Mouse (Mus musculus) adrenal gland, adult 8-10 months (tissue): ENCODE results near the gene Tjp1. TPM values are rescaled to one million over a fixed set of nuclear protein-coding genes. Genes with fewer than 3 reads are reported as not detected.
A peak's percentile ranks its signal among the peaks of the same experiment; 100 is the strongest.

Experiments
- DNase-seq: peaks from one replicate; pipeline ENCODE4 v3.0.0; 2022
- total RNA-seq, 4 experiments: library from RNA; stranded (reverse); gene quantifications; 2 replicates each; pipeline ENCODE4 v1.2.4; 2022

Gene Tjp1
- total RNA-seq, 4 experiments from 2014 or later: 93.8 to 132 (median 112) TPM

DNA sequence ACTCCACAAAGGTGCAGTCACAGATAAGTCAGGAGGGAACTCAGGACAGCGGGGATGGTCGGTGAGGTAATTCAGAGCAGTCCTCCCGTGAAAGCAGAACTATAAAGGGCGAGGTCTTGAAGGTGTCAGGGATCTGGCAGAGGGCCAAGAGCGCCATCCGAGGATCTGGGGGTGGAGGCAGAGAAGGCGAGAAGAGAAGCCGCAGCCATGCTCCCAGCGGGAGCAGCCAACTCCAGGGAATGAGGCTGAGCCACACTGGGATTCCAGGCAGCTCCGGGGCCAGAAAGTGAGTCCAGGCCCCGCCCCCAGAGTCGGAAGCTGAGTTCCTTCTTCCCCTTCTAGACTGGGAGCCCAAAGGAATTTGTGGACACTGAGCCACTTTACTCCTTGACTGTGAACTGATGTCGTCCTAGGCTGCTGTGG is 41.3 kb downstream of the Tjp1 start:
- no peak for DNase-seq

DNA sequence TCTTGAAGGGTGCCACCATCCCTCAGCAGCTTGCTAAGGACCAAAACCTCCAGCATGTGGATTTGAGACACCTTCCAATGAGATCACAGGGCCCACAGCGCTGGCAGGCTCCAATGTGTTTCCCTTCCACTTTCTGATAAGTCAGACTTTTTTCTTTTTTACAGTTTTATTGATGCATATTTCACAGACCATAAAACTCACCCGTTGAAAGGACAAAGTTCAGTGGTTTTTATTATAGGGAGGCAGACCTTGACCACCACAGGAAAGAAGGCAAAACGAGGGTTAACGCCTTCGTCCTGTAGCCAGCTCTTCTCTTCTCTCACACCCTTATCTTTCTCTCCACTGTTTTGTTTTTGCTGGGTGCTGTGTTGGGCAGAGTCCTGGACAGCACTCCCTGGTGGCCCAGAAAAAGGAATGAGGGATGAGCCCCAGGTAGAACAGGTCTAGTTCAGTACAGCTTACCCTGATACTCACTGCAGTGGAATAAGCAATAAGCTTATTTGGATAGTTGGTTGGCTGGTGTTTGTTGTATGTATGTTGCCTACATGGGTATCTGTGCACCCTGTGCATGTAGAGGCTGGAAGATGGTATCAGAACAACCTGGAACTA is 43.3 kb downstream of the Tjp1 start:
- no peak for DNase-seq

DNA sequence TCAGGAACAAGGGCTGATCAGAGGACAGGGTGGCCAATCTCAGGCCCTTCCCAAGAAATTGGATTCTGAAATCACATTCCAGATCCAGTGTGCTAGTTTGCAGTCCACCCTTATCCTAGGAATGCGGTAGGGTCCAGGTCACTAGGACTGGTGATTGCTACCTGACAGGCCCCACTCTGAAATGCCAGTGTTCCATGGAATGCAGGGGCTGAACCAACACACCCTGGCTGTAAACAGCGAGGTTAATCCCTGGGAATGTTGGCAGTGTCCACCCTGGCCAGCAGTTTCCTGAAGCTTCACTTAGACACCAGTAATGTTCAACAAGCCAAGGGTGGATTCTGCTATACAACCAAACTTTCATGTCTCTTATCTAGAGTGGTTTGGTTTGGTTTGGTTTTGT is 45.4 kb downstream of the Tjp1 start:
- no peak for DNase-seq

DNA sequence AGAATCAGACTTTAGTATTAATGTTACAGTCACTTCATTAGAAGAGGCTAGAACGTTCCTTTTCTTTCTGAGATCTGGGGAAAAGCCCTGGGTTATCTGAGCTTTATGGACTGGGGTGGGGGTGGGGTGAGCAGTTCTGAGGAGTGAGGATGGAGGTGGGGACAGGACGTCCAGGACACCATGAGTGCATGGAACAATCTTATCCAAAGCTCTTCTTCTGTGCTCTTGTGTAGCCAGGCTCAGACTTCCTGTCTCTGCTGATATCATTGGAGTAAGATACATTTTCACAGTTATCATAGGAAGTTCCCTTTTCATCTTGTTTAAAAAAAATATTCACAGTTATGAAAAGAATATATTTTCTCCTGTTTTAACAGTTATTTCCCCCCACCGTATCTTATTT is 55.5 kb downstream of the Tjp1 start:
- no peak for DNase-seq

DNA sequence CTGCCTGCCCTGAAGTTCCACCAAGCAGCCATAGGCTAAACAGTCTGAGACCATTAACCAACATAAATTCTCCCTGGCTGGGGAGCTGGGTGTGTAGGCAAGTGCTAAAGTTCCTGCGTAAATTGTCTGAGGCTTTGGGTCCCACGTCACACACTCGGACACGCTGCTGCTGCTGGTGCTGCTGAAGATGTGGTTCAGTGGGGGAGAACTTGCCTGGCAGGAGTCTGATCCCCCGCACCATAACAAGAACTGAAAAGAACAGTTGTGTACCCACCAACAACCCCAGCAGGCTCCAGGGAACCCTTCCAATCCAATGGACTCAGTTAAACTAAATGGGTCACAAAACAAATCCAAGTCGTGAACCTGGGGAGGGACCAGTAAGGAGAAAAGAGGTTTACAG is 56.2 kb downstream of the Tjp1 start:
- DNase-seq: no peak

DNA sequence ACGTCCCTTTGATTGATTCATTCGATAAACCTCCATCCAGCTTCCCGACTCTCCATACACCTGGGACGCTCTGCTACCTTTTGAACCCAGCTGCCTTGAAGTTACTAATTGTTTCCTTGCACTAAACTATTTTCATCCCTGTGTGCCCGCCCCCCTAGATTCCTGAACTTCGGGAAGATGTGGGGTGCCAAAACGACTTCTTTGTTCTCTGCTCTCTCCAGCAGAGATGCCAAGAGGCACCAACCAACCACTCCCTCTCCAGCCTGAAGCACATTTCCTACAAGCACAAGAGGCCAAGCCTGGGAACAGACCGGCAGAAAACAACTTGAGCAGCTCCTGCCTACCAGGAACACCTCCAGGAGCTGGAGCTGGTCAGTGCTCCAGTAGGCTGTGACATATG is 57.4 kb downstream of the Tjp1 start:
- DNase-seq: no peak

DNA sequence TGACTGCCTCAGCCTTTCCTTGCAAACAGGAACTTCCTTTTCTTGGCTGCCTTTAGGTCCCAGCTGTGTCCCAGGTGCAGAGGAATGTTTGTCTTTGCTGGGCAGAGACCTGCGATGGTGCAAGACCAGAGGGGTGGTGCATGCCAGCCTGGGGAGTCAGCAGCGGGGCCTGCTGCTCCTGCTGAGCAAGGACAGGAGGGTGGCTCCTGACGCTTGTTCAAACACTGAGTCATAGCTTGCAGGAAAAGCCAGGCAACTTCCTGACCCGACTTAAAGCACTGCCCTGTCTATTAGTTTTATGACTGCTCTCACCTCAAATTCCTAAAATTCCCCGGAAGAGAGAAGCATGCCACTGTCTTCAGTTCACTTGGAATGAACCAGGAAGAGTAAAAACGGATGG is 57.9 kb downstream of the Tjp1 start:
- DNase-seq: peak; percentile 60

DNA sequence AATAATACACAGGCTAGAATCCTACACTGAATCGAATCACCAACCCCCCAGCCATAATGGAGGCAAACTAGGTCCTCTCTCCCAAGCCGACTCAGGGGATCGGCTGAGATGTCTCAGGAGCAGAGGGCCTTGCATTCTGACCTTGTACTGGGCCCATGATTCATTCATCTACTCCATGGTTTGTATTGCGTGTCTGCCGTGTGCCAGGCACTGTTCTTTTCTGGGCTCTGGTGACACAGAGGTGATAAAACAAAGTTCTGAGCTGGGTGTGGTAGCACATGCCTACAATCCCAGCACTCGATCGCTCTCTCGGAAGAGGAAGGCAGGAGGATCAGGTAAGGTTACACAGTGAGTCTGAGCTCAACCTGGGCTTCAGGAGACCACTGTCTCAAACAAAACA is 59.4 kb downstream of the Tjp1 start:
- peak; percentile 60 for DNase-seq

DNA sequence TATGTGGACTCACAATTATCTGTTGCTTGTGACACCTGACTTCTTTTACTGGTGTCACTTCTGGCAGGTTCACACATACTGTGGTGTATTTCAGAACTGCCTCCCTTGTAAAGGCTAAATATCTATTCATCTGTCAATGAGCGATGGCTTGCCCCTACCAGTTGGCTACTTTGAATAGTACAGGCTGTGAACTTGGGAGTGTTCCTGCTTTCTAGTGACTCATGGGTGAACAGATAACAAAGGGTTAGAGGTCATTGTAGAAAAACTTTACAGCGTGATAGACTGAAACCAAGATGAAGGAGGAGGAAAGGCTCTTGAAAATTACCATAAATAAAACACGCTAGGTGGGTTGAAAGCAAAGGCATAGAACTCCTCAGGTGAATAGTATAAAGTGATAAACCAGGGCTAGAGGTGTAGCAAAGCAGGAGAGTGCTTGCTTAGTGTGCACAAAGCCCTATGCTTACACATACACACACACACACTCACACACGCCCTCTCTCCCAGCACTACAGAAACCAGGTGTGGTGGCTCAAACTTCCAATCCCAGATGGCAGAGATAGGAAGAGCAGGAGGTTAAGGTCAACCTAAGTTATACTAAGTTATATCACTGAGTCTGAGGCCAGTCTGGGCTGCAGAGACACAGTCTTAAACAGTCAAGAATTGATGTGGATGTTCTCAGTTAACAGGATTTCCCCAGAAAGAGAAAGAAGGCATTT is 60.1 kb downstream of the Tjp1 start:
- no peak for DNase-seq

DNA sequence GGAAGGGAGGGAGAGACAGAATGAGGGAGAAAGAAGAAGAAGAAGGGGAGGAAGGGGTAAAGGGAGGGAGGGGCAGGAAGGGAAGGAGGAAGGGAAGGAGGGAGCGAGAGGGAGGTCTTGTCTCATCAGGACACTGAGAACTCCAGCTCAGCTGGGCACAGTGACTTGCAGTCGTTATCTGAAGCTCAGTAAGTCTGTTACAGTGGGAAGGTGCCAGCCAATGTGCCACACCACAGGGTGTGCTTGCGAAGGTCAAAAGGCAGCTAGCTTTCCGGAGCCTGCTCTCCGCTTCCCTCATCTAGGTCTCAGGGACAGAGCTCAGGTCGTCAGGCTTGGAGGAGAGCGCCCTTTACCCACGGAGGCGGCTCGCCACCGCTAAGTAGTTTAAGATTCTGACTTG is 61.4 kb downstream of the Tjp1 start:
- DNase-seq: no peak

DNA sequence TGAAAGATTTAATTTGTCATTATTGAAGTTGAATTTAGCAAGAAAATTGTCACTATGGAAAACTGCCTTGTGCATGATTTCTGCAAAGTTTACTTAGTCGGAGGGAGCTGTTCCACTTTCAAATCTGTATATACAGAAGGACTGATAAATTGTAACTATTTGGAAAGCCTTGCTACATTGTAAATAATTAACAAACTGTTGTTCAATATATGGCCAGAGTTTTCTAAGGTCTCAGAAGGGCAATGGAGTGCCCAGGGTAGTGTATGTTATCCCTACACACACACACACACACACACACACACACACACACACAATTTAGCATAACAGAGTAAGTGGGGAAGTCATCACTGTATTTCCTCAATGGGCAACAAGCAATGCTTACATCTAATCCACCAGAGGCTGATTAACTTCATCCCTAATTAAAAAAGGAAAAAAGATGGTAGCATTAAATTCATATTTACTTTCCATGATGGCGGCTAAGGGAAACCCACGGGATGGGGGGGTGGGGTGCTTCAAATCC is 63.0 kb downstream of the Tjp1 start:
- no peak for DNase-seq

DNA sequence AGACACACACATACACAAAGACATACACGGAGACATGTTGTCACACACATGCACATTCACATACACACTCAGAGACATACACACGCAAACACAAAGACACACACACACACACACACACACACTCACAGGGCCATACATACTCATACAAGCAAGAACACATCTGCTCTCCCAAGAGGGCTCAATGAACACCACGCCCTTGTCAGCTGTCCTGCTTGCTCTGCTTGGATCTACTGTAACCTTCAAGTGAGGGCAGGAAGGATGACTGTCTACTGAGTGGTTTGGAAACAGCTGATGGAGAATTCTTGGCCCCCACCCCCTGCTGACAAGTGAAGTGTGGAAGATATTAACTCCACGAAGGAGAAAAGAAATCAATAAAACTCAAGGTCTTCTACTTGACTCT is 64.1 kb downstream of the Tjp1 start:
- DNase-seq: no peak

DNA sequence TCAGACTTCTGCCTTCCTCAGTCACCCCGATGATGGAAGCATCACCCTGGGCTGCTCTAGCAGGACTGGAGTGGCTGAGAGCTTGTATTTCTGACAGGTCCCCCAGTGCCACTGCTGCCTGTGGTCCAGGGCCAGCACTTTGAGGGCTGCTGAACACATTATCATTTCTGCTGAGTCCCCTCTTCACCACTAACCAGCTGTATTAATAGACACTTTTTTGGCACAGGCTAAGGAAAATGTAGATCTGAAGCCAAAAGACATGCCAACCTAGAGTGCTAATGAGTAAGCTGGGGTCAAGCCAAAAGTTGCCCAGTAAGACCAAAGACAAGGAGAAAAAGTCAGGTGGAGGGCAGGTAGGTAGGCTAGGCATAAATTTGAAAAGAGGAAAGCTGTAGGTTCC is 66.2 kb downstream of the Tjp1 start:
- no peak for DNase-seq

DNA sequence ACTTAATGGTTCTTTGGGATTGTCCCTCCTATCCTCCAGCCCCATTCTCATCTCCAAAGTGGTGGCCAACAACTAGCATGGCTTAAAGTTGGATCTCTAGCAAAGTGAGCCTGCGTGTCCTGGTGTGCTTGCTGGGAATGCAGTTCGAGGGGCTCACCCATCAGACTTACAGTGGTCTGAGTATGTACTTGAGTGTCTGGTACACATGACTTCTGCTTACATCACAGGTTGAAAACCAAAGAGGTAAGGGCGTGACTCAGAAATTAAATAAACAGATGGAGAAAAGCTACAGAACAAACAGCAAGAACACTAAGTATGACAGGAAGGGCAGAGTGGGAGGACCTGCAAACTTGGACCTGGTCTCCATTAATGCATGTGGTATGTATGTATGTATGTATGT is 67.4 kb downstream of the Tjp1 start:
- DNase-seq: no peak

DNA sequence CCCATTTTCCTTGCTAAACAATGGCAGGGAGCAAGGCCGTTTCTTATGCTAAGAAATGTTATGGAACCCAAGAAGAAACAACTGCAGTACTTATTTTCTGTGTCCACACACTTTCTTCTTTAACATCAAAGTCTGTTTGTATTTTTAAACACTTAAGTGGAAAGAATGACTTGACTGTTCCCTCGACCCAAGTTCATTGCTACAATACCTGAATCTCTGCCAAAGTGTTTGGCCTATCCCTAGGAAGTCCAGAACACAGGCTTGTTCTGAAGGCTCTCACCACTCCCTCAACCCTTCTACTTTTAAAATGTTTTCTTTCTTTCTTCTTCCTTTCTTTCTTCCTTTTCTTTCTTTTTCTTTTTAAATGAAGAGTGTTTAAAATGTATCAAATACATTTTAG is 71.5 kb downstream of the Tjp1 start:
- no peak for DNase-seq

DNA sequence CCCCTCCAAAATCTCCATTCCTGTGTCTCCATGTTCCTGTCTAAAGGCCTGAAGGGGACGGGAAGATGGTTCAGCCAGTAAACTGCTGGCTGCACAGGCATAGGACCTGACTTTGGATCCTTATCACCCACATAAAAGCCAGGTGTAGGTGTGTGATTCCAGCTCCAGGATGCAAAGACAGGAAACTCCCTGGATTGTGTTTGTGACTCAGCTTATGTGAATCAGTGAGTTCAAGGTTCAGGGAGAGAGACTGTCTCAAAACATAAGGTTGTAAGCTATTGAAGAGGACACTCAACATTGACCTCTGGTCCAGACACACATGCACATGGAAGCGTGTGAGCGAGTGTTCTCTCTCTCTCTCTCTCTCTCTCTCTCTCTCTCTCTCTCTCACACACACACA is 72.4 kb downstream of the Tjp1 start:
- no peak for DNase-seq

DNA sequence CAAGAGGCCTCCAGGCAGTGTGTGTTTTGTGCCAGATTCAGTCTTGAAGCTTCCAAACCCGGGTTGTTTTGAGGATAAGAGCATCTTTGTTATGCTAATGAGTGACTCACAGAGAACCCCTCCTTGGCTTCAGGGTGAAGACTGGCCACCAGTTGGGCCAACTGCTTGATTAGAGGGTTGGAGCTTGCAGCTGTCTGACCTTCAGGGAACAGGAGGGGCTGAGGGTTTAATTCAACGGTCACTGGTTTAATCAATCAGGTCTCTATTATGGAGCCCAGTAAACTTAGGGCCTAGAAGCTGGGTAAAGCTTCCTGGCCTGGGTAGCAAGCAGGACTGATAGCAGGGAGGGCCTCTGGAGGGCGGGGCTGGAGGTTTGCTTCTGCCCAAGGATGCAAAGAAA is 73.3 kb downstream of the Tjp1 start:
- no peak for DNase-seq

DNA sequence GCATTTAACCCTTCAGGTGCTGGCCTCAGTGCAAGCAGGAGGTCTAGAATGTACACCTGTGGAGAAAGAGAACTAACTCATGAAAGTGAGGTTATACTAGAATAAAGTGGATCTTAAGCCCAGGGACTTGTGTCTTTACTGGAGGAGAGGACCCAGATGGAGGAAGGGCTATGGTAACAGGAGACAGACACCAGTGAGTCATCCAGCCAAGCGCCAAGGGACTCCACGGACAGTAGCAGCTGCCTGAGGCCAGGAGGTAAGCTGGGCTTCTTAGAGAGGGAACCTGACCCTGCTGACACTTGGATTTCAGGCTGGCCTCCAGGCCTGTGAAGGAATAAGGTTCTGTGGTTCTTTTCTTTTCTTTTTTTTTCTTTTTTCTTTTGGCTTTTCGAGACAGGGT is 75.3 kb downstream of the Tjp1 start:
- DNase-seq: no peak

DNA sequence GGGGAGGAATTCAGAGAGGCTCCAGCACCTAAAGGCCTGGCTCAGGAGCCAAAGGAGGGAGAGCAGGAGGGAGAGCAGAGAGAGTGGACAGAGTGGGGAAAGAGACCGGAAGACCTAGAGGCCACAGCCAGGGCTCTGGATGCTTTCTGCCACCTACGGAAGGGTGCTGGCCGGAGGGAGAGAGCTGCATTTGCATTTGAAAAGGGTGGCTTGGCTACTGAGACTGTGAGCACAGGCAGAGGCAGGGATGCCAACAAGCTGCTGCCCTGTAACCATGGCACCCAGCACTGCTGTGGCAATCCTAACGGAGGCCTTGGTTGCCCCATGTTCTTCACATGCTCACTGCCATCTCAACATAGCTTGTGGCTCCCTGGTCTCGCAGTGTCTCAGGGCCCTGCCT is 77.4 kb downstream of the Tjp1 start:
- DNase-seq: no peak

DNA sequence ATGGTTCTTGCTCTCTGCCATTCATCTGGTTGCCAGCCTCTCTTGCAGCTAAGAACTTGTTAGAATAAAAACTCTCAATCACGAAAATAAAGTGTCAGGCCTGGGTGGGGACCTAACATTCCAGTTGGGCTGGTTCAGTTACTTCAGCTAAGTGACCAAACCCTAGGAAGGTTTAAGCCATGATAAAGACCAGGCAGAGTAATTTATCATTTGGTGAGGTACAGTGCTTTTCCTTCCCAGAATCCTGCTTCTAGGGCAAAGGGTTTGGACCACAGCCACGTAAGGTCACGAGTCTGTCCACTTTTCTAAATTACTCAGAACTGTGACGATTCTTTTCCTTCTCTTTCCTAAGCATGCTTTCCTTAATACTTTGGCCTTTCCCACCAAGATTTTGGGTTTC is 86.1 kb downstream of the Tjp1 start:
- no peak for DNase-seq

DNA sequence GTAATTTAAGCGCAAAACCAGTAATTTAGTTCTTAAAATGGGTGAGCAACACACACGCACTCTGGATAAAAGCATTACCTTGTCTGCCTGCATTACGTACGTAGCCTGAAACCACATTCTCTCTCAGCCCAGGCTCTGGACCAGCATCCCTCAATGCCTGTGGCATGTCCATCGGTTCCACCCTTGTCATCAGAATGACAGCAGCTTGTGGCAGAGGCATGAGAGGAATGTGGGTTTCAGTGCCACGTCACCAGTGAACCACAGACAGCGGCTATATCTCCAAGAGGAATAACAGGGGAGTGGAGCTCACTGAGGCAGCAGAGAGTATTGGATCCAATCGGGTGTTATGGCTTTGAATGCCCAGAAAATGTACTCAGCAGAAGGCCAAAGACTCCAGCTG is 88.1 kb downstream of the Tjp1 start:
- DNase-seq: no peak

DNA sequence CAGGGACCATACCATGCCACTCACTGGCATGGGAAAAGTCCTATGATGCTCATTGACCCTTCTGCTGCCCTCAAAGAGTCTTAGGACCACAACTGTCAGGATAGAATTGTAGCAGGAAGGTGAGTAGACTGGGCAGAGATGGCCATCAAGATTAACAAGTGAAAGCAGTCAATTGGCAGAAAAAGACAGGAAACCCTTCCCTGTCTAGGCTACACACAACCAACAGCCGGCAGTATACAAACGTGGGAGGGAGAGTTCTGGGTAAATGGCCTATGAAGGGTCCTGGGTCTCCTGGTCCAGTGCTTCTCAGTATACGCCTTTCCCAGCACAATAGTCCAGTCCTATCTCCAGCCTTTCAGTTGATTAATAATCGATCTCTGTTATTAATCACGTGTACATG is 89.4 kb downstream of the Tjp1 start:
- no peak for DNase-seq

DNA sequence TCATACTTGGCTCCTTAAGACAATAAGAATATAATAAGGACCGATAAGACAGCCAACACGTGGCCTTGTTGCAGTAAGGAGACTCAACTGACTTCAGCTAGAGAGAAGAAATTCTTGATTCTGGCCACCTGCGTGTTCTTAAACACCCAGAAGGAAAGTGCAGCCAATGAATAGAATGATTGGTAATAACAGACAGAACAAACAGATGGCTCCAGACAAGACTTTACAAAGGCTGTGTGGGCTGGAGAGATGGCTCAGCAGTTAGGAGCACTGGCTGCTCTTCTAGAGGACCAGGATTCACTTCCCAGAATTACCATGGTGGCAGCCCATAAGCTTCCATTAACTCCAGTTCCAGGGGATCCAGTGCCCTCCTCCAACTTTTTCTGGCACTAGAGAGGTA is 90.7 kb downstream of the Tjp1 start:
- no peak for DNase-seq

DNA sequence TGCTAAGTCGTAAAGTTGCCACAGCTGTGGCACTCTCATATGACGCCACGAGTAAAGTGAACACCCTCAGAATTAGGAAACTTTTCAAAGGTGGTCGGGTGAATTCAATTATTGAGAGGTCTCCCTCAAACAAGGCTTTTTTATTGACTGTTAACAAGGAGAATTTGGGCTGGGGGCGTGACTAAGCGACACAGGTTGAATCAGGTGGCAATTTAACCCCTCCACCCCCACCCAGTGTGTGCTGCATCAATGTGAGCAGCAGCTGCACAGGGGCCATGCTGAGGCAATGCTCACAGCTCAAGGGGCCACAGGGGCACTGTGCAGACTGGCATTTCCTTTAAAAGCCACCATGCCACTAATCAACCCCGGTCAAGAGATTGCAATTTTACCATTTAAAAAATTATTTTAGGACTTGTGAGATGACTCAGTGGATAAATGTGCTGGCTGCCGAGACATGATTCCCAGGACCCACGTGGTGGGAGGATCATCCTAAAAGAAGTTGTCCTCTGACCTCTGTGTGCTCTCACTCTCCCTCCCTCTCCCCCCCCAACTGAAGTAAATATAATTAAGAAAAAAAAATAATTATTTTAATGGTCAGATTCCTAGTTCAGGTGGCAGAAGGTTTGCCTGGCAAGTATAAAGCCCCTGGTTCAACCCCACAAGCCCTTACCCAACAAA is 96.4 kb downstream of the Tjp1 start:
- no peak for DNase-seq
